Mouse (Mus musculus) mammary gland, adult 2 months (tissue): ENCODE data around the gene Aebp1. TPM values are rescaled to one million over a fixed set of nuclear protein-coding genes. Genes with fewer than 3 reads are reported as not detected.

Experiments
- polyA plus RNA-seq: library from polyadenylated mRNA; depleted of rRNA; stranded (reverse); fragments of >200 nt; gene quantifications from 2 replicates; pipeline ENCODE4 v1.2.3, GENCODE M21; 2012; ENCODE audit warnings: low replicate concordance; rRNA removed

The Aebp1 gene
- 229 and 247 TPM in 2 replicates for polyA plus RNA-seq

DNA sequence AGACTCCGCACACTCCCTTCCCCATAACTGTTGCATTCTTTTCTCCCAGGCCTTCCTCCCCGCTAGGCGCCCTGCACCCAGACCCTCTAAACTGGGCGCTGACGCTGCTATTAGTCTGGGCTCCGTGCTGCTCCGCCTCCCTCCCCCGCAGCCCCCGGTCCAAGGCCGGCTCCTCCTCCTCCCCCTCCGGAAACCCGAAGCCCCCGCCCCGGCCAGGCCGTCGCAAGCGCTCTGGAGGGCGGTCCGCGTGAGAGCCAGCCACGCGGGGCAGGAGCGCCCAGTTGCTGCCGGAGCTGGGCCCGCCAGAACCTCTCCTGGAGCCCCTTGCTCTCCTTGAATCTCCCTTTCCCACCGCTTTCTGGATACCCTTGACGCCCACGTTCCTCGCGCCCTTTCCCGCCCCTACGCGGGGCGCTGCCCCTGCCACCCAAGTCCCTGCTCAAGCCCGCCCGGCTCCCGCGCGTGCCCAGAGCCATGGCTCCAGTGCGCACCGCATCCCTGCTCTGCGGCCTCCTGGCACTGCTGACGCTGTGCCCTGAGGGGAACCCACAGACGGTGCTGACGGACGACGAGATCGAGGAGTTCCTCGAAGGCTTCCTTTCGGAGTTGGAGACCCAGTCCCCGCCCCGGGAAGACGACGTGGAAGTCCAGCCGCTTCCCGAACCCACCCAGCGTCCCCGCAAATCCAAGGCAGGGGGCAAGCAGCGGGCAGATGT, at the start of gene Aebp1:
Aebp1 (plus strand) TSS at position 270 of the 716 bp plus-strand sequence.

DNA sequence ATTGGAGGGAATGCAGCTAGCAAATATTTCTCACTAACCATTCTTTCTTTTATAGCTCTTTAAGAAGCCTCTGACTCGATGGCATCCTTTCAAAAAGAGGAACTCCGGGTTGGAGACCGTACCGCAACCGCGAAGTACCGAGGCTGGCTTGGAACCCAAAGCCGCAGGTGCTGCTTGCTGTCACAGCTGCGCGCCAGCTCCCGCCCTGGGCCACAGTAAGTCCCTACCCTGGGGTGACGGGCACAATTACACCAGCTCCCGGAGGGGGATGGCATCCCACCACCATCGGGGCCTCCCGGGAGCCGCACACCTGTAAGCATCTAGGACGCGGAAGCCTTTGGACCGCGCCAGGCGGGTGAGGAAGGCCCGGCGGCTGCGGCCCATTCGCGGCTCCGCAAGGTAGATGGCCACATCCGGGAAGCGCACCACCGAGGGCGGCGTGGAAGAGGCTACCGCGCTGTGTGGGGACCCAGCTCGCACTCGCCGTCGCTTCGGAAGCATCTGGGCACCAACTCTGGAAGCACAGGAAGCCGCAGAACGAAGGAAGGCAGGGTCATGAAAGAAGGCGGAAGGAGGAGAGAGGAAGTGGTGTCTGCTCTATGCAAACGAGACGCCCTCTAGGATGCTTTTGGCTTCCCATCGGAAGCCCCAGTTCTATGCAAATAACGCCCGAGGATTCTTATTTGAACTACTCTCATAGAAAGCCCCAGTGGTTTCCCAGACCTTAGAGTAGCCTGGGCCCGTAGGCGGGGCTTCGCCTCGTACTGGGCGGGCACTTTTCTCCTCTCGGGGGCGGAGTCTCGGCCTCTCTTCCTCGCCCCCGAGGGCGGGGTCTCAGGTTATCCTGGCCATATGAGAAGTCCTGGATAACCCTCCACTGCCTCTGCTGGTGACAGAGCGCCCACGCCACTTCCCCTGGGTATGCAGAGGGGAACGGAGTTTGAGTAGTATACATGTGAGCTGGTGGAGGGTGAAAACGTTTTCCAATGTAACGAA, 24.2 kb upstream of the Aebp1 start, which contains the start of gene Polm:
Polm (minus strand) TSS at position 766 of the 996 bp plus-strand sequence.

DNA sequence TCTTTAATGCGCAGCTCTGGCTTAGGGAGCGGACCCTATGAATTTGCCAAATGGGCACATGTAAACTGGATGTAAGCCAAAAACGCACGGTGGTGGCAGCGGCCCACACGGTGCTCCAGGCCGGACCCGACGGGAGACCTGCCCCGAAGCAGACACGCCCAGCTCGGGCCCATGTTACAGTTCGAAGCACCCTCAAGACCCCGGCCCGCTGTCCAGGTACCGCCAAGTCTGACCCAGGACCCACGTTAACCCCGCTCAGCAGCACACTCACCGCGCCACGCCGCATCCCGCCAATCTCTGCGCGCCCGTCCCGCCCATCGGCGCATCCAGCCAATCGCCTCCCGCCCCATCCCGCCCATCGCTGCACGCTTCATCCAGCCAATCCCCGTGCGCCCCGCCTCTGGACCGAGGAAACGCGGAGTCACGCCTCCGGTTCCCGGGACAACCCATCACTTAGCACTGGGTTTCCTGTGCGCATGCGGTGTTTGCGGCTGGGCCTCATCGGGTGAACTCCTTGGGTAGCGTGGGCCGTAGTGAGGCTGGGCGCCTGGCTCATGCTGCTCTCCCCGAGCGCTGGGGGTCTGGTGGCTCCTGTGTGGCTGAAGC, 16.3 kb downstream of the Aebp1 start, which contains the start of gene Pold2:
Pold2 (minus strand) TSS at position 372 of the 606 bp plus-strand sequence.

DNA sequence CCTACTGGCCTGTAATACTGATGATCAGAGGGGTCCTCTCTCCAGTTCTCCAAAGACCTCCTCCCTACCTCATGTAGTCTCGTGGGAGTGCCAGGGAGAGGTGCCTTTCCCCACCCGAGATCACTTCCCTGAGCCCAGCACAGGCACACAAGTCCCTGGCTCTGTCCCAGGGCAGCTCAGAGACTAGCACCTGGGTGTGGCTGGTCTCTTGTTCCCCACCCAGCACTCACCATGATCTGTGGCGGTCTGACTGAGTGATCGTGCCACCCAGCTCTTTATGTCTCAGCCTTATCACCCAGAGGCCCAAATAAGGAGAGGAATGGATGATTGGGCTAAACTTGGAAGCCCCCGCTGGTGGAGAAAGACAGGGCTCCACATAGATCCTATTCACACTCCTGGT, 36.8 kb downstream of the Aebp1 start, which contains the start of gene Myl7:
Myl7 (minus strand) TSS at position 252 of the 400 bp plus-strand sequence.

Other genes with a start within 250 kb of the Aebp1 start
- gene Mrps24, start 146.3 kb upstream of the Aebp1 start, polyA plus RNA-seq: 126 and 279 TPM in 2 replicates
- 26.4 and 26.7 TPM in 2 replicates for gene Urgcp, start 99.6 kb upstream of the Aebp1 start, polyA plus RNA-seq
- gene Dbnl, start 73.5 kb upstream of the Aebp1 start, polyA plus RNA-seq: 70.4 and 81.9 TPM in 2 replicates
- gene Pgam2, start 58.2 kb upstream of the Aebp1 start, polyA plus RNA-seq: 0.96 and 522 TPM in 2 replicates
- 41.3 and 55.8 TPM in 2 replicates for gene Polm, start 23.9 kb upstream of the Aebp1 start, polyA plus RNA-seq
- gene Pold2, start 16.3 kb downstream of the Aebp1 start, polyA plus RNA-seq: 90.6 and 184 TPM in 2 replicates
- not detected in 2 replicates for gene Myl7, start 36.8 kb downstream of the Aebp1 start, polyA plus RNA-seq
- 0.44 and 0.52 TPM in 2 replicates for gene Gck, start 88.1 kb downstream of the Aebp1 start, polyA plus RNA-seq
- gene Ykt6, start 93.7 kb downstream of the Aebp1 start, polyA plus RNA-seq: 46.1 and 72.5 TPM in 2 replicates
- gene Camk2b, start 204.4 kb downstream of the Aebp1 start, polyA plus RNA-seq: 5.7 and 15.3 TPM in 2 replicates